Mouse (Mus musculus): ENCODE data around the gene Fam234b. TPM values are rescaled to one million over a fixed set of nuclear protein-coding genes. Genes with fewer than 3 reads are reported as not detected.

Gene Fam234b
- polyA plus RNA-seq, 1 experiment from 2014 or later: 36.3 TPM

DNA sequence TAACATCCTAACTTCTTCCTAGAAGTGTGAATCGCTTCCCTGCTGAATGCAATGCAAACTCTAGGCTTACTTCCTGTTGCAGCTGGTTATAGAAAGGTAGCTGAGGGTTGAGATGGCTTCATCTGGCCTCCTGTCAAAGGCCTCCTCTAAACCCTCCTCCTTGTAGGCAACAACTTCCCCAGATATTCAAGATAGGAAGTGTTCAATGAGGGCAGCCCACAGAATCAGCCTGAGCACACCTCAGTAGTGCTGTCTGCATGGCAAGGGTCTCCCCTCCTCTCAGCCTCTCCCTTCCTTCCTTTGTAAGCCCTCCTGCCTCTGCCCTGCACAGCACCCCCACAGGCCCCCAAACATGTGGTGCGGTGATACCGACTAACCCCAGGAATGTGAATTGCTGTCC, 38.0 kb downstream of the Fam234b start:
- H3K9ac ChIP-seq: no peak overlapping the region
- no peak overlapping the region for H3K4me3 ChIP-seq (replicated peaks)
- no peak for ATAC-seq

GRCm38 (mm10) chr6:135236576-135236975, 38.8 kb downstream of the Fam234b start:
- 86% methylated on average over 3 of the region's 3 CpGs for WGBS
- Histone ChIP-seq H3K4me1 (replicated peaks) (no peaks in the 10 kb centered on the region), H3K4me2 (replicated peaks) (no peak overlapping the region), H3K4me3 (replicated peaks) (no peak overlapping the region), H3K9ac (no peak overlapping the region), H3K9me3 (no peaks in the 10 kb centered on the region), H3K27me3 (replicated peaks) (no peaks in the 10 kb centered on the region), H3K27ac (no peak overlapping the region), H3K36me3 (peaks cover 7% of the 10 kb centered on the region; the same call in 1 of the 2 replicates)
- no peak for ATAC-seq

More for the DNA sequence above, 38.0 kb downstream of the Fam234b start:
- H3K27ac ChIP-seq: no peak overlapping the region
- H3K36me3 ChIP-seq: peaks cover 7% of the 10 kb centered on the region; the same call in 1 of the 2 replicates
- H3K27me3 ChIP-seq (replicated peaks): no peaks in the 10 kb centered on the region
- H3K9me3 ChIP-seq: no peaks in the 10 kb centered on the region
- H3K4me2 ChIP-seq (replicated peaks): no peak overlapping the region
- no peaks in the 10 kb centered on the region for H3K4me1 ChIP-seq (replicated peaks)
- WGBS: 76% methylated on average over 3 of the region's 3 CpGs

DNA sequence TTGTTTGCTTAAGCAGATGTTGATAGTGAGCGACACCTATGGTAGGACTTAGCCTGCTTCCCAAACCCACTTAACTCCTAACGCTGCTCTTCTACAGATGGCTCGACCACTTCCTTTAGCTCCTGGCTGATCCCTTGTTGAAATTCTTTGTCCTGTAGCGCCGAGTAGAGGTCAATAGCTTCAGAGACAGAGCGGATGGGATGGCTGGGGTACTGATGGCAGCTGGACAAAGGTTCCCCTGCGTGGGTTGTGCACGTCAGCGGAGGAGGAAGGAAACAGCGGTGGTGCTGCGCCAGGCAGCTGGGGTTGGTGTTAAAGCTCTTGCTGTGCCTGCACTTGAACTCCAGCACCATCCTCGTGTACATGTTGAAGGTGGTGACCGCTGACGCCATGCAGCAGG, 39.5 kb downstream of the Fam234b start:
- Histone ChIP-seq H3K9me3 (no peaks in the 10 kb centered on the region), H3K4me1 (replicated peaks) (no peaks in the 10 kb centered on the region), H3K9ac (no peak overlapping the region), H3K27me3 (replicated peaks) (no peaks in the 10 kb centered on the region), H3K4me2 (replicated peaks) (no peak overlapping the region), H3K36me3 (peaks cover 4% of the 10 kb centered on the region; the same call in 1 of the 2 replicates), H3K27ac (no peak overlapping the region), H3K4me3 (replicated peaks) (no peak overlapping the region)
- WGBS: 68% methylated on average over 14 of the region's 14 CpGs
- ATAC-seq: peak; percentile 44; the same call in 1 of the 2 replicates

DNA sequence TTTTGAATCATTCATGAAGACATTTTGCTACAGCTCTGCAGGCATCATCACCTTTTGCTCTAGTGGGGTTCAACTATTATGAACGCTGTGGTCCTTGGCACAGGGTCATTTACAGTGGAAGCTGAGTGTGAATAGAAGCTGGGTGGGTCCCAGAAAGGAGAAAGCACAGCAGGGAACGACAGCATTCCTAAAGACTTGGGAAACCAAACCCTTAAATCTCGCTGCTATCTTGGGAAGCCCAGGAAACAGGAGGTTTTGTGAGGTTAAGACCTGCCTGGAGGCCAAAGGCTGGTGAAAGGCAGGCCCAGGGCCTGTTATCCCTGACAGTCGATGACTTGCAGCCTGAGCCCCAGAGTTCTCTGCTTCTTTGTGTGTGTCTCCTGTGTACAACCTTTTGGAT, 40.4 kb downstream of the Fam234b start:
- H3K4me2 ChIP-seq (replicated peaks): no peak overlapping the region
- peaks cover 4% of the 10 kb centered on the region; the same call in 1 of the 2 replicates for H3K36me3 ChIP-seq
- ATAC-seq: no peak
- WGBS: 56% methylated on average over 4 of the region's 4 CpGs
- H3K9me3 ChIP-seq: no peaks in the 10 kb centered on the region
- no peaks in the 10 kb centered on the region for H3K4me1 ChIP-seq (replicated peaks)
- no peak overlapping the region for H3K27ac ChIP-seq
- H3K9ac ChIP-seq: no peak overlapping the region
- H3K27me3 ChIP-seq (replicated peaks): no peaks in the 10 kb centered on the region
- H3K4me3 ChIP-seq (replicated peaks): no peak overlapping the region

- WGBS: 94% methylated on average over 8 of the region's 8 CpGs
- Histone ChIP-seq H3K4me3 (replicated peaks) (no peak overlapping the region), H3K4me1 (replicated peaks) (no peaks in the 10 kb centered on the region), H3K36me3 (no peaks in the 10 kb centered on the region), H3K9me3 (no peaks in the 10 kb centered on the region), H3K27me3 (replicated peaks) (no peaks in the 10 kb centered on the region), H3K27ac (no peak overlapping the region), H3K9ac (no peak overlapping the region), H3K4me2 (replicated peaks) (no peak overlapping the region)
- no peak for ATAC-seq
Observed at GRCm38 (mm10) chr6:135240361-135240760, 42.6 kb downstream of the Fam234b start.

DNA sequence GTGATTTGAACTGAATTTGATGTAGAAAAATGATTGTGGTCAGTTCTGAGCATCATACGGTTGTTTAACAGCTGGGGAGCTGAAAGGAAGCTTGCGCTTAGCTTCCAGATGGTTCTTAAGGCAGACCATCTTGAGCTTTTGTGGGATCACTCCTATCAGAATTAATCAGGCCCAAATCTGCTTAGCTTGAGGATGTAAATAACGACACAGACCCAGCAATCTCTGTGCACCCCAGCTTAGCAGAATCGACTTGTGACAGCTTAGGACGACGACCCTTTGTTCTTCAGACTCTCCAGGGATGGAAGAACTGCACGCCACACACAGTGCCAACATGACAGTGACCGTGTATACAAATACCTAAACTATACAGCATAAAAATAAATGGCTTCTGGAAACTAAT, 47.8 kb downstream of the Fam234b start:
- Histone ChIP-seq H3K9ac (no peak overlapping the region), H3K27me3 (replicated peaks) (no peaks in the 10 kb centered on the region), H3K4me2 (replicated peaks) (no peak overlapping the region), H3K4me1 (replicated peaks) (0 out of 2 replicates have a peak, but pooled peaks cover 6% of the 10 kb centered on the region), H3K4me3 (replicated peaks) (no peak overlapping the region), H3K27ac (no peak overlapping the region), H3K36me3 (no peaks in the 10 kb centered on the region), H3K9me3 (no peaks in the 10 kb centered on the region)
- WGBS: 76% methylated on average over 8 of the region's 8 CpGs
- no peak for ATAC-seq

- no peak overlapping the region for H3K9ac ChIP-seq
- H3K4me2 ChIP-seq (replicated peaks): no peak overlapping the region
- H3K4me3 ChIP-seq (replicated peaks): no peak overlapping the region
- peaks cover 16% of the 10 kb centered on the region for H3K4me1 ChIP-seq (replicated peaks)
- H3K9me3 ChIP-seq: no peaks in the 10 kb centered on the region
- WGBS: 55% methylated on average over 6 of the region's 6 CpGs
- ATAC-seq: no peak
- H3K27ac ChIP-seq: no peak overlapping the region
- H3K36me3 ChIP-seq: no peaks in the 10 kb centered on the region
- no peaks in the 10 kb centered on the region for H3K27me3 ChIP-seq (replicated peaks)
Observed at GRCm38 (mm10) chr6:135247861-135248260, 50.1 kb downstream of the Fam234b start.

DNA sequence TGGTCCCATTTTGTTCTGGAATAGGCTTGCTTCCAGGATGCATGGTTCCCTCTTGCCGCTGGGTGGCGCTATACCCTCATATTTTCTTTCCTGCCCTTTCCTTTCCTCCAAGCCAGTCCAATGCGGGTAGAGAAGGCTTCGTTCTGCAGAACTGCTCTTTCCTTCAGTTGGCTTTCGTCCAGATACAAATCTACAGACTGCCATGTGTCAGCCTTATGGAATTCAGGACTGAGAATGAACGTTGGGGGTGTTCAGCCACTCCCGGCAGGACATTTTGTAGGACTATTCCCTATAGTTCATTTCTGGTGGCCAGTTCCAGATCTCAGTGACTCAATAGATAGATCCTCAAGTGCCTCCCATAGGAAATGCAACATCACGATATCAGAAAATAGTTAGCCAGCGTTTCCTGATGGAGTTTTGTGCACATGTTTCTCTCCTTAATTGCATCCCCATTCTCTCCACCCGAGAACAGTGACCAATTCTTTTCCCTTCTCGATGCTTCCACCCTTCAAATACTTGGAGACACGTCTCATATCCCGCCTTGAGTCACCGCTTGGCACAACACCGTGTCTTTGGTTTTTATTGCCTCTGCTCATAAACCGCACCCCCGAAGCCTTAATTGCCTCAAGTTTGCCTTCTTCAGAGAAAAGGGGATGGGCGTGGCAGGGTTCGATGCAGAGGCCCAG, 52.2 kb downstream of the Fam234b start:
- H3K36me3 ChIP-seq: no peaks in the 10 kb centered on the region
- no peaks in the 10 kb centered on the region for H3K27me3 ChIP-seq (replicated peaks)
- peak overlapping the region; percentile 49 for H3K4me2 ChIP-seq (replicated peaks)
- H3K9me3 ChIP-seq: no peaks in the 10 kb centered on the region
- peak; percentile 85 for ATAC-seq
- peak overlapping the region; percentile 55 for H3K27ac ChIP-seq
- H3K4me3 ChIP-seq (replicated peaks): no peak overlapping the region
- H3K4me1 ChIP-seq (replicated peaks): peaks cover 16% of the 10 kb centered on the region
- WGBS: 21% methylated on average over 19 of the region's 19 CpGs
- H3K9ac ChIP-seq: no peak overlapping the region

GRCm38 (mm10) chr6:135250926-135251699, 53.3 kb downstream of the Fam234b start:
- Histone ChIP-seq H3K27me3 (replicated peaks) (no peaks in the 10 kb centered on the region), H3K4me1 (replicated peaks) (peaks cover 16% of the 10 kb centered on the region), H3K27ac (peak overlapping the region; percentile 38), H3K4me2 (replicated peaks) (no peak overlapping the region), H3K4me3 (replicated peaks) (no peak overlapping the region), H3K9ac (no peak overlapping the region), H3K9me3 (no peaks in the 10 kb centered on the region), H3K36me3 (no peaks in the 10 kb centered on the region)
- 66% methylated on average over 19 of the region's 19 CpGs for WGBS
- ATAC-seq: no peak

DNA sequence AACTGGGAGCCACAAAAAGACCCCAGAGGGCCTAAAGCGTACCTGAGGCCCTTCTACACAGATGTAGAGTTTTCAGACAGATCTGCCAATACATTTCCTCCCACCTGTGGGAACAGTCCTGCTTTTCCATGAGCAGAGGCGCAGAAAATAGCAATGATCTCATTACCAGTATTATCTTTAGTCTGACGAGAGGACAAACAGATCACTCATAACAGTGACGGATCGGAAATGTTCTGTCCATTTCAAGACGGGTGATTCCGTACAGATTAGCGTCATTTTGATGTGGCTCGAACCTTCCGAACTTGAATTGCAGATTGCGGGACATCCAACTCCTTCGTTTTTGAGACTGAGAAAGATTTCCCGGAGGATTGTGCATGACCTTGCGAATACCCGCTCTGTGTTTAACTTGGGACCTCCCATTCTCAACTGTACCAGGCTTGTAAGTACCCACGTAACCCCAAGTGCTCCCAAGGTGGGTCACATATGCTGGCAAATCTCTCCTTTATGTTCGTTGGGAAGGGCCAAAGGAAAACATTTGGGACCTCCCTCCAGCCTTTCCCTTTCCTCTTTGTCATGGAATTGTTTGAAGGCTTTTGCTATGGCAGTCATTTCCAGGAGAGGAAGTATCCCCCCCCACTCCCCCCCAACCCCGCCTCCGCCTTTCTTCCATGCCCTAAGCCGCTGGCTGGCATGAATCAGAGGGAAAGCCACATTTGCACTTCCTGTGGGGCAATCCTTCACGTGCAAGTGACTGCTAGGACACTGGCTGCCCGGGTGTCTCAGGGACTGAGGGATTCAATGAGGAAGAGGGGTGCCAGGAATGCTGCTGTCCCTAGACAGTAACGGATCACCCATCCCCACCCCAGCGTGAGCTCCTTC, 54.3 kb downstream of the Fam234b start:
- H3K9ac ChIP-seq: 0 out of 2 replicates have a peak overlapping the region, but pooled peaks have one; percentile 11
- peak overlapping the region; percentile 42 for H3K4me2 ChIP-seq (replicated peaks)
- no peak overlapping the region for H3K4me3 ChIP-seq (replicated peaks)
- H3K4me1 ChIP-seq (replicated peaks): peaks cover 16% of the 10 kb centered on the region
- H3K36me3 ChIP-seq: no peaks in the 10 kb centered on the region
- H3K9me3 ChIP-seq: no peaks in the 10 kb centered on the region
- H3K27ac ChIP-seq: peak overlapping the region; percentile 38
- 57% methylated on average over 23 of the region's 24 CpGs for WGBS
- peak; percentile 6 for ATAC-seq
- no peaks in the 10 kb centered on the region for H3K27me3 ChIP-seq (replicated peaks)

GRCm38 (mm10) chr6:135252728-135253077, 54.9 kb downstream of the Fam234b start:
- Histone ChIP-seq H3K9me3 (no peaks in the 10 kb centered on the region), H3K4me2 (replicated peaks) (peak overlapping the region; percentile 42), H3K27ac (peak overlapping the region; percentile 18; the same call in 1 of the 2 replicates), H3K36me3 (no peaks in the 10 kb centered on the region), H3K9ac (0 out of 2 replicates have a peak overlapping the region, but pooled peaks have one; percentile 11), H3K4me1 (replicated peaks) (peaks cover 16% of the 10 kb centered on the region), H3K27me3 (replicated peaks) (no peaks in the 10 kb centered on the region), H3K4me3 (replicated peaks) (no peak overlapping the region)
- WGBS: 6% methylated on average over 16 of the region's 16 CpGs
- peak; percentile 85 for ATAC-seq

- Histone ChIP-seq H3K4me1 (replicated peaks) (peaks cover 16% of the 10 kb centered on the region), H3K36me3 (no peaks in the 10 kb centered on the region), H3K27ac (no peak within 1 kb of the TSS), H3K4me3 (replicated peaks) (no peak within 1 kb of the TSS), H3K27me3 (replicated peaks) (no peaks in the 10 kb centered on the region), H3K9ac (no peak within 1 kb of the TSS), H3K9me3 (no peaks in the 10 kb centered on the region), H3K4me2 (replicated peaks) (no peak within 1 kb of the TSS)
- 86% methylated on average over 7 of the region's 7 CpGs for WGBS
- no peak for ATAC-seq
Observed at GRCm38 (mm10) chr6:135254153-135254552, 56.4 kb downstream of the Fam234b start, which contains the start of gene Gsg1. Gsg1 (minus strand) TSS chr6:135254351.

Data from intestine, embryonic 15.5 days (tissue).